Mouse (Mus musculus): Measurements from ENCODE around the gene Tmem217.

DNA sequence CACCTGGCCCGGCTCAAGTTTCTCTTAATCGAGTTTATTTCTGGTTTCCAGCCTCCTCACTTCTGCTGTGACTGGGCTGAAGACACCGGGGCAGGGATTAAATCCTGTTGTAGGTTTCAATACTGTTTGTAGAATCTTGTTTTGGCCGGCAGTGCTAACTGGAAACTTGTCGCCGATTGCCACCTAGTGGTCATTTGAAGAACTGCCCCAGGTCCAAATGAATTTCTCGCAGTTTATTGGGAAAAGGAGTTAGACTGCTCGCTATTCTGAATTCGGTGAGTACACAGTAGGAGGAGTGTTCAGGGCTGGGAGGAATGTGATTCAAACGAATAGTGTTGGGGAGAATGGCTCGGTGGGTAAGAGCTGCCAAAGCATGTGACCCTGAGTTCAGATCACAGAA lies 37.8 kb downstream of the Tmem217 start:
- peak; percentile 94 for TF ChIP-seq CTCF (IDR thresholded peaks at IDR 0.05; ENCODE audit: borderline replicate concordance, extremely low read depth, insufficient read depth, insufficient read length)
- no peak for TF ChIP-seq POLR2A (IDR thresholded peaks at IDR 0.05; ENCODE audit: borderline replicate concordance, extremely low read depth, insufficient read depth, insufficient read length, poor library complexity, severe bottlenecking)

Data from brain, embryonic 14.5 days (tissue).